Mouse (Mus musculus) naive thymus-derived CD4-positive, alpha-beta T cell, adult 2 months (primary cell): ENCODE measurements around the gene Ptpa.
A peak's percentile ranks its signal among the peaks of the same experiment; 100 is the strongest.

ENCODE experiments used
- DNase-seq: peaks from one replicate; pipeline ENCODE4 v3.0.0-alpha.2; 2011; ENCODE audit warnings: low read depth

Gene Ptpa

GRCm38 (mm10) chr2:30415936-30416648, at the start of gene Ptpa:
Gene Ptpa, plus strand, starts transcription at chr2:30416039.
- peak; percentile 96 for DNase-seq

DNA sequence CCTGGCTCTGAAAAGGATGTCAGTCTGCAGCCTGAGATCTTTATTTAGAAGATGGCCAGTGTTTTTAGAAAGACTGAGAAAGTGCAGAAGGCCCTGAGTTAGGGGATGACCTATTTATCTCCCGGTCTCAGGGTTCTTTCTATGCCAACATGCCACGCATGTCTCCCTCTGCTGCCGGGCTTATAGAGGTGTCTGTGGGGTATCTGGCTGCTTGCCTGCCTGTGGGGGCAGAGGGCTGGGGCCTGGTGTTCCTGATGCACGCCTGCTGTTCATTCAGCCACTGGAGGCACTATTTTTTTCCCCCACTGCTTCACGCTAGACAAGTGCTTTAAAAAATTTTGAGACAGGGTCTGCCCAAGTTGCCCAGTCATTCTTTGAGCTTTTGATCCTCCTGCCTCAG, 49.6 kb upstream of the Ptpa start:
- no peak for DNase-seq

DNA sequence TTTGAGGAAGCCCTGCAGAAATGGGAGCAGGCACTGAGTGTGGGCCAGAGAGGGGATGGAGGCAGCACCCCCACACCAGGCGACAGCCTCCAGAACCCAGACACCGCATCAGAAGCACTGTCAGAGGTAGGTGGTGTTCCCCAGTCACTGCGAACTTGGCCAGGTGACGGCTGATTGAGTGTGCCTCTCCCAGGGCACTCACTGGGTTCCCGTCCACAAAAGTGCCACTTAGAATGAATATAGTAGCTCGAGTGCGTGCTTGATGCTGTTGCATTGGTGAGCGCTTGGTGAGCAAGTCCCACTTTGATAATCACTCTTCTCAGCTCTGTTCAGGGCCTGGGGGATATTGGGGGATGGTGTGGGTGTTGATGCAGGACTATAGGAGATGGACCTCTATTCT, 44.3 kb upstream of the Ptpa start:
- DNase-seq = no peak

DNA sequence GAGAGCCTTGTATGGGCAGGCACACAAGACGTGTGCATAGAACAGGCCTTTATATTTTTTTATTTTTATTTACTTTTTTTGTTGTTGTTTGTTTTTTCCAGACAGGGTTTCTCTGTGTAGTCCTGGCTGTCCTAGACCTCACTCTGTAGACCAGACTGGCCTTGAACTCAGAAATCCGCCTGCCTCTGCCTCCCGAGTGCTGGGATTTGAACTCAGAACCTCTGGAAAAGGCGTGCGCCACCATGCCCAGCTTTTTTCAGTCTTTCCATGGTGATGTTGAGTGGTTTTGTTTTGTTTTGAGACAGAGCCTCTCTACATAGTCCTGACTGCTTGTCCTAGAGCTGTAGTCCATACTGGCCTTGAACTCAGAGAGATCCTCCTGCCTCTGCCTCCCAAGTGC, 43.1 kb upstream of the Ptpa start:
- no peak for DNase-seq

DNA sequence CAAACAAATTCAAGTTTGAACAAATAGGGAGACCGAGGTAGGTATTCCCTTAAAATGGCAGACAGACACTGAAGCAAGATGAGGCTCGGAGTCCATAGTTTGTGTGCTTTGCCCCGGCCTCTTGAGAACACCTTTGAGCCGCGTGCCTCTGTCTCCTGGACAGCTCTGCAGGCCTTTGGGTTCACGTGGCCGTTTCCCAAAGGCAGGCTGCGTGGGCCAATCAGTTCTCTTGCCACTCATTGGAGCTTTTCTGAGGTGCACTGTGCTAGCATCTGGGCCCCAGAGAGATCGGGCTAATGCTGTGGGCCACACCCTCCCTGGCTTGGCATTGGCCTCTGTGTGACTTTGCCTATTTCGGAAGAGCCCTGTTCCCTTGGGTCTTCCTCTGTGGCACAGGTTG, 39.9 kb upstream of the Ptpa start:
- DNase-seq = no peak

DNA sequence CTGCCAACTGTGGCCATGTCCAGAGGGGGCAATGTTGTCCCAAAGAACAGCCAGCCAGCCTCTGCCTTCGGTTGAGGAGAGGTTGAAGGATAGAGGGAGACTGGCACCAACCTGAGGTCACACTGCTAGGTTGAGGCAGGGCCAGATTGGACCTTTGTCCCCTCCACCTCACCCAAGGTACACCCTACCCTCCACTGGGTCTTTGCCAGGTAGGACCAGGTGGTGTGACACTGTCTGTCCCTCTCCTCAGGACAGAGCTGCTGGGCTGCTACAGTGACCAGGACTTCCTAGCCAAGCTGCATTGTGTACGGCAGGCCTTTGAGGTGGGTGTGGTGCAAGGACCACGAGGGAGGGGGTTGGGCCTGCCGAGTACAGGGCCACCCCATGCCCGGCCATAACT, 38.1 kb upstream of the Ptpa start:
- no peak for DNase-seq

GRCm38 (mm10) chr2:30379307-30379706, 36.5 kb upstream of the Ptpa start:
- DNase-seq = no peak

DNA sequence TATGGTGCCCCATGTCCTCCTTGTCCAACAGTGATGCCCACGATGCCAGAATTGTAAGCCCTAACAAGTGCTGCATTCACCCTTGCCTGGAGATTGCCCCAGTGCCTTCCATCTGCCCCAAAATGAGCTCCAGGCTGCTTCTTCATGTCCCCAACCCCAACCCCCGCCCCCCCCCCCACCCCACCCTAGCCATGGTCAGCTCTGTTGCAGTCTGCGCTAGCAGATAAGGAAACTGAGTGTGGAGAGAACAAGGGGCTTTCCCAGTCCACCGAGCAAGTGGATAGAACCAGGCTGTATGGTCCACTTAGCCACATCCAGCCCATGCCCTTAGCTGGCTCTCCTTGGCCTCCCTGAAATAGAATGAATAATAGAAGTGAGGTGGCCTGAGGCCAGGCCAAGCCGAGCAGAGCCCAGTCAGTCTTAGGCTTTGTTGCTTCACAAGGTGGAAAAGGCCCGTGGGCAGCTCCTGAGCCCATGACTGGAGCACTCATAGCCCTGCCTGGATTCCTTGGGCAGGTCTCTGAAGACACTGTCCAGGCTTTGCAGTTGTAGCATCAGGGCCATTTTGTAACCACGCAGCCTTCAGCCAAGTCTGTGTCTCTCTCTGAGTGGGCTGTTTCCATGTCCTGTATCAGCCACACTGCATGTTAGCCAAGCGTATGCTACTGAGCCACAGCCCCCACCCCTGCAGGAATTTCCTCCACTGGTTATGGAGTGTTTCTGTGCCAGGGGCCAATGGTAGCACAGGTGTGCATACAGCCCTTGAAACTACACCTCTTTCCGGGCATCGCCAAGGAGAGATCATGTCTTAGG, 35.1 kb upstream of the Ptpa start:
- DNase-seq = no peak

GRCm38 (mm10) chr2:30381377-30381725, 34.5 kb upstream of the Ptpa start:
- no peak for DNase-seq

DNA sequence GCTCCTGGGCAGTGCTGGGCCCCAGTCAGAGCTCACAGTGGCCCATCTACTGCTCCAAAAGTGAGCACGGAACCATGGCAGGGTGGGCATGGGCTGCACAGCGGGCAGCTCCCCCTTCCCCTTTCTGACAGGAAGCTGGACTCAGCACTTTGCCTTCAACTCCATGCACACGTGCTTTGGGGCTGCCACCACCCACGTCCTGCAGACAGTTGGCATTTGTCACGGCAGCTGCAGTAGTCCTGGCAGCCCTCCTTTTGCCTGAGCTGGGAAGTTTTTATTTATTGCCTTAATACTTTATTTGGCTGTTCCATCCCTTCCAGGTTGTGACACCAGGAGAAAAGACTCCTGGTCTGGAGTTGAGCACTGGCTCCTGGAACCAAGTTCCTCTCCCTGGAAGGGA, 31.0 kb upstream of the Ptpa start:
- no peak for DNase-seq

DNA sequence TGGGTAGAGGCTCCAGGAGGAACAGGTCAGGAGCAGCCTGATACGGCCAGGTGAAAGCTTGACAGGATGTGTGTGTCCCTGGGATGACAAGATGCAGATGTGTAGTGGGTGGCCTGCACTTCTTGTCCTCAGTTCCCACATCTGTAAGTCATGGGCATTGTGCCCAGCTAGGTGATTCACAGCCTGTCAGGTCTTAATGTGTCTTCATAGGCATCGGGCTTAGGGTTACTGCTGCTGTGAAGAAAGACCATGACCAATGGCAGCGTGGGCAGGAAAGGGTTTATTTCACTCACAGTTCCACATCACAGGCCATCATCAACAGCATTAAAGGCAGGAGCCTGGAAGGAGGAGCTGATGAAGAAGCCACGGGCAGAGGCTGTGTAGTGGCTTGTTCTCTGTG, 30.2 kb upstream of the Ptpa start:
- no peak for DNase-seq

DNA sequence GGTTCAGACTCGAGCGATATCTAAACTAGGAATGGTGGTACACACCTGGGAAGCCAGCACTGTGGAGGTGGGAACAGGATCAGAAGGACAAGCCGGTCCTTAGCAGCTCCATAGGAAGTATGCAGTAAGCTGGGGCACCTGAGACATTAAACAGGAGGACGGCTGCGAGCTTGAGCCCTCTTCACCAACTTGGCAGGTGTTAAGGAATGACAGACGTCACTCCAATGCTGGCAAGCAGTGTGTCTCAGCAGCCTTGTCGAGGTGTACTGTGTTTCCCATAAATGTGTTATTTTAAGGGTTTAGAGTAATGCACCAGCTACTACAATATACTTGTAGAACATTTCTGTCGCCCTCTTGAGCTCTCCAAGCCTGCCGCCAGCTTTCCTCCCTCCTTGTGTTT, 28.9 kb upstream of the Ptpa start:
- DNase-seq = no peak

GRCm38 (mm10) chr2:30389000-30389399, 26.8 kb upstream of the Ptpa start:
- no peak for DNase-seq

DNA sequence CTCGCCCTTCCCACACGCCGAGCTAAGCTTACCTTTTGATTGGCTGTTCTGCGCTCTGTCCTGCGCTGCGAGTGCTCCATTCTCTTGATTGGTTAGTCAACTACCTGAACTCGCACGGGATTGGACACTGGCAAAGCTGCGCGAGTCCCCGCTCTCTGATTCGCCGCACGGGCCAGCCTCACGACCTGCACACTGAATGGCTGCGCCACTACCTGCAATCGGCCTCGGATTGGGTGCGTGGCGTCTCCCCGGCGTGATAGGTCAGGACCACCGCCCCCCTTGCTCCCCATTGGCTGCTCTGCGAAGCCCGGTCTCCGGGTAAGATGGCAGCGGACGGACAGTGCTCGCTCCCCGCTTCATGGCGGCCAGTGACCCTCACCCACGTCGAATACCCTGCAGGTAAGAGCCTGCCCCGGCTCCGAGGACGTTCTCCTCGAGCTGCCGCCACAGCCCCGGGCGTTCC, 23.7 kb upstream of the Ptpa start, which contains the start of gene Dolpp1:
Dolpp1 (plus strand) TSS at position 141 of the 463 bp plus-strand sequence.
- DNase-seq = peak; percentile 98

DNA sequence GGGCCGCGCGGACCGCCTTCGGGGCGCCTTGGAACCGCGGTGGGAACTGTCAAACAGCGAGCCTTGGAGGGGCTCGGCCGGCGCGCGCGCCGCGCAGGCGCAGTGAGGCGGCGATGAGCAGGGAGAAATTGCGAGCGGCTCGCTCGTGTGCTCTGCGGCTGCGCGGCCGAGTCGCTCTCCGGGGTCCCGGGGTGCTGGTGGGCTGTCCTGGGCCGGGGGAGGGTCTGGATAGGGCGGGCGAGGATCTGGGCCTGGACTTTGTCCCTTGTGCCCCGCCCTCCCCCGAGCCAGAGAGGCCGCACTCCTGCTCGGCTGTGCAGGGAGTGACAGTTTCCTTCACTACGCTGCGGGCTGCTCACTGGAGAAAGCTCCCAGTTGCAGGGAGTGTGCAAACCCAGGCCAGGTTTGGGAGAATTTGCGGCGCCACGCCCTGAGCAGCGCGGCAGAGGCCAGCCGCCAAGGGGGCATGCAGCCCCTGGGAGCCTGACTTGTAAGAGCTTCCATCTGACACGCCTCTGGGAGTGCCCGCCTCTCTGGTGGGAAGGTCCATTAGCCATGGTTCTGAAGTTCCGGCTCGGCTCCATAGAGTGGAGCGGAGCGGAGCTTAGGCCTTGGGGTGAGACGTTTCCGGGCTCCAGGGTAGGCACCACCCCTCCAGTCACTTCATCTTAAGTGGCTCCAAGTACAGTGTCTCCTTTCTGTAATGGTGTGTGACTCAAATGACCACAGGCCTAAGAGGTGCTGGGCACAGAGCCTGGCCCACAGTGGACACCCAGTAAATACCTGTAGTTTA, 23.1 kb upstream of the Ptpa start:
- DNase-seq = no peak

DNA sequence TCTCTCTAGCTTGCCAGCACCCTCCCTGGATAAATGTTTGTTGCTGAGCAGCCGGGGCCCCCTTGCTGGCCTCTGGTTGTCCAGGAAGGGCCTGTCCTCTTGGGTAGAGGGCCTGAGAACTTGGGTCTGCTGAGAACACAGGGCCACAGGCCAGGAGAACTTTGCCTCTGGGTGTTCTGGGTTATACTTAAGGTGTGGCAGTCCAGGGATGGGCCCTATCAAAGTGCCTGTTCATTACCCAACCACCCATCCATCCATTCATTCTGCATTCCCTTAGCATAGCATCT, 22.5 kb upstream of the Ptpa start:
- peak; percentile 21 for DNase-seq

DNA sequence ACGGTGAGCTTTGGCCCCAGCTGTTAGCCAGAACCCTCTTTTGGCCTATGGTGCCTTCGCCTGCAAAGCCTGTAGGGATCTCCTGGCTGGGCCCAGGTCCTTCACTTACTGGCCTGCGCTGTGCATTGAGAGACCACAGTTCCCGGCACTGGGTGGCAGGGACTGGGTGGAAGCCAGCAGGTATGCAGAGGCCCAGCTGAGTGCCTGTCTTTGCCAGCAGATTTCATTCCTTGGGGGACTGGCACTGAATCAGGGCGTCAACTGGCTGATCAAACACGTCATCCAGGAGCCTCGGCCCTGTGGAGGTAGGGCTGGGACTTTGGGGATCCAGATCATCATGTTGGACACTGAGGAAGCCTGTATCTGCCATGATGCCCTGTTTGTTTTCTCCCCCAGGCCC, 20.1 kb upstream of the Ptpa start:
- DNase-seq = no peak

- DNase-seq = no peak
Measured at GRCm38 (mm10) chr2:30396246-30396645, 19.6 kb upstream of the Ptpa start.

GRCm38 (mm10) chr2:30397986-30398512, 17.8 kb upstream of the Ptpa start:
- no peak for DNase-seq

- DNase-seq = no peak
Measured at GRCm38 (mm10) chr2:30399191-30400171, 16.4 kb upstream of the Ptpa start.

GRCm38 (mm10) chr2:30401581-30401980, 14.3 kb upstream of the Ptpa start:
- no peak for DNase-seq
